Mouse (Mus musculus): ENCODE results near the gene Cyth1.

DNA sequence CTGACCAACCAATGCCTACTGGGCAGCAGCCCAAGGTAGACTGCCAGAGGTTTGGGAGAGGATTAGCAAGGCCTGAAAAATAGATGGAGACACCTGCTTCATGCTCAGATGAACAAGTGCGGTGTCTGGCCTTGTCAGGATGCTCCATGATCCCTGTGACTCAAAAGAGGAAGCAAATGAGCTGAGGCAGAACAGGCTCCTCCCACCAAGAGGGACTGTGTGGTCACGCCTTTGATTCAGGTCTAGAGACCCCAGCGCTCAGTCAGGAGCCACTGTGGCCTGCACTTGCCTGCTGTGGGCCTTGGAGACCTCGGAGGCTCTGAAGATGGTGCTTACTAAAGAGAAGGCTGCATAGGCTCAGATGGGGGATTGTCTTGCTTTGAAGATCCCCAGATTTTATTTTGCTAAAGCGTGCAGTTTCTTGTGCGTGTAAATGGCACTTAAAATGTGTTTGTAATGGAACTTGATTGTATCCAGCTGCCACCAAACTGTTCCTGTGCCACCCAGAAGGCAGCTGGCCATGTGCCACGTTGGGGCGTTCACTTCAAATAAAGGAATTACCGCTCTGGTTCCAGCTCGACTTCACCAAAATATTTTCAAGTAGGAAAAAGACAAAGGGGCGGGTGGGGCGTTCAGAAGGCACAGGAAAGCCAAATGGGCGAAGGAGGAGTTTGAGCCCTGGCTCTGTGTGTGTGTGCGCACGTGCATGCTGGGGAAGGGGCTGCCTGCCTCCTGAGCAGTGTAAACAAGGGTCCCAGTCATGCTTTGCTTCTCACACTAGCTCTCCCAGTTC is 6.0 kb upstream of the Cyth1 start:
- no peak for TF ChIP-seq CTCF (IDR thresholded peaks at IDR 0.05; ENCODE audit: borderline replicate concordance, insufficient read depth, low read depth, low read length)
- no peak for TF ChIP-seq POLR2A (IDR thresholded peaks at IDR 0.05; ENCODE audit: borderline replicate concordance, insufficient read depth, low read length)
